Mouse (Mus musculus) C3H10T1/2 (cell line): ENCODE results near the gene Pttg1ip. TPM values are rescaled to one million over a fixed set of nuclear protein-coding genes. Genes with fewer than 3 reads are reported as not detected.

Source experiments
- polyA plus RNA-seq, 2 experiments: library from polyadenylated mRNA; unstranded; fragments of >200 nt; fragmentation: generic; extraction: Trizol; gene quantifications; one replicate each; pipeline ENCODE4 v1.2.1; 2012; ENCODE audit warnings: missing spikeins in 2 of 2

The Pttg1ip gene
- polyA plus RNA-seq, result 100 to 1,000 TPM in 1 of 2 experiments, 10 to 100 TPM in 1; 82.8 to 216 TPM

GRCm38 (mm10) chr10:77581408-77582284 lies at the start of gene Pttg1ip:
Gene Pttg1ip, plus strand, starts transcription at chr10:77581720.

GRCm38 (mm10) chr10:77605908-77606826 lies 24.6 kb downstream of the Pttg1ip start, which contains the start of the genes Sumo3 and Gm49325:
Gene Sumo3, plus strand, starts transcription at chr10:77606097.
Gene Gm49325, plus strand, starts transcription at chr10:77606197.

GRCm38 (mm10) chr10:77622055-77622988 lies 40.8 kb downstream of the Pttg1ip start, which contains the start of gene Ube2g2:
Gene Ube2g2, plus strand, starts transcription at chr10:77622275.

Other genes starting within 250 kb of the Pttg1ip start
- 1 to 10 TPM; 2.5 to 8.6 TPM for gene Adarb1, start 163.4 kb upstream of the Pttg1ip start, polyA plus RNA-seq
- gene Fam207a, start 65.9 kb upstream of the Pttg1ip start, polyA plus RNA-seq, result 10 to 100 TPM; 40.0 to 57.6 TPM
- gene Itgb2, start 51.5 kb upstream of the Pttg1ip start, polyA plus RNA-seq, result under 1 TPM; 0.14 to 0.25 TPM
- 10 to 100 TPM; 76.2 to 78.6 TPM for gene Sumo3, start 24.4 kb downstream of the Pttg1ip start, polyA plus RNA-seq
- 10 to 100 TPM in 1 of 2 experiments, under 1 TPM in 1; 0.78 to 16.7 TPM for gene Gm49325, start 24.5 kb downstream of the Pttg1ip start, polyA plus RNA-seq
- gene Ube2g2, start 40.6 kb downstream of the Pttg1ip start, polyA plus RNA-seq, result 10 to 100 TPM; 39.0 to 44.0 TPM
- gene Tspear, start 104.8 kb downstream of the Pttg1ip start, polyA plus RNA-seq, result not detected
- not detected for gene Gm19402, start 109.0 kb downstream of the Pttg1ip start, polyA plus RNA-seq
- not detected for gene Gm9508, start 115.5 kb downstream of the Pttg1ip start, polyA plus RNA-seq
- not detected for gene Gm10272, start 124.9 kb downstream of the Pttg1ip start, polyA plus RNA-seq
- gene Gm10024, start 129.7 kb downstream of the Pttg1ip start, polyA plus RNA-seq, result not detected
- not detected for gene Gm10142, start 134.1 kb downstream of the Pttg1ip start, polyA plus RNA-seq
- gene Krtap12-1, start 138.9 kb downstream of the Pttg1ip start, polyA plus RNA-seq, result not detected
- gene Gm10100, start 144.8 kb downstream of the Pttg1ip start, polyA plus RNA-seq, result not detected
- gene Gm18596, start 160.9 kb downstream of the Pttg1ip start, polyA plus RNA-seq, result not detected
- gene Gm9736, start 169.6 kb downstream of the Pttg1ip start, polyA plus RNA-seq, result not detected
- gene Gm3233, start 178.0 kb downstream of the Pttg1ip start, polyA plus RNA-seq, result not detected
- not detected for gene Gm3238, start 189.6 kb downstream of the Pttg1ip start, polyA plus RNA-seq
- not detected for gene Gm7138, start 195.2 kb downstream of the Pttg1ip start, polyA plus RNA-seq
- gene Gm3250, start 200.8 kb downstream of the Pttg1ip start, polyA plus RNA-seq, result not detected
- gene Gm7137, start 206.5 kb downstream of the Pttg1ip start, polyA plus RNA-seq, result not detected
- not detected for gene Gm9639, start 213.4 kb downstream of the Pttg1ip start, polyA plus RNA-seq
- not detected for gene Gm19668, start 217.4 kb downstream of the Pttg1ip start, polyA plus RNA-seq
- not detected for gene Gm9507, start 230.1 kb downstream of the Pttg1ip start, polyA plus RNA-seq
- gene Gm2696, start 233.0 kb downstream of the Pttg1ip start, polyA plus RNA-seq, result not detected
- not detected for gene Krtap10-4, start 245.4 kb downstream of the Pttg1ip start, polyA plus RNA-seq